Mouse (Mus musculus) spleen, adult 2 months (tissue): ENCODE measurements around the gene Col18a1.

ENCODE experiments used
- CTCF ChIP-seq: fragments of 200-500 bp; IDR thresholded peaks from 2 replicates; pipeline ENCODE4 v1.5.1; 2011; ENCODE audit warnings: mild to moderate bottlenecking, inconsistent platforms; ENCODE audit not compliant: insufficient read depth, insufficient read length, insufficient replicate concordance; ENCODE audit errors: extremely low read depth
- POLR2A ChIP-seq: fragments of 200-500 bp; IDR thresholded peaks from 2 replicates; pipeline ENCODE4 v1.6.1; 2011; ENCODE audit warnings: low read depth, low read length, inconsistent platforms

GRCm38 (mm10) chr10:77084568-77084967, 81.8 kb downstream of the Col18a1 start:
- TF ChIP-seq POLR2A (no peak), CTCF (no peak)
